Mouse (Mus musculus): ENCODE results near the gene Optn. TPM values are rescaled to one million over a fixed set of nuclear protein-coding genes. Genes with fewer than 3 reads are reported as not detected.

Gene Optn
- polyA plus RNA-seq, 1 experiment from 2014 or later = 7.1 TPM

Other genes starting within 250 kb of the Optn start
- 76.1 and 86.6 TPM in 2 replicates for gene Sephs1, start 182.5 kb downstream of the Optn start, polyA plus RNA-seq (2014; fragmentation: Nextera tagmentation; extraction: Ambion mirVana)
- gene Phyh, start 145.0 kb downstream of the Optn start, polyA plus RNA-seq (2014; fragmentation: Nextera tagmentation; extraction: Ambion mirVana) = 38.2 and 44.1 TPM in 2 replicates
- gene Ucma, start 87.9 kb downstream of the Optn start, polyA plus RNA-seq (2014; fragmentation: Nextera tagmentation; extraction: Ambion mirVana) = 2.3 and 3.0 TPM in 2 replicates
- 23.3 and 23.8 TPM in 2 replicates for gene Mcm10, start 51.3 kb downstream of the Optn start, polyA plus RNA-seq (2014; fragmentation: Nextera tagmentation; extraction: Ambion mirVana)
- gene Ccdc3, start 73.7 kb upstream of the Optn start, polyA plus RNA-seq (2014; fragmentation: Nextera tagmentation; extraction: Ambion mirVana) = 25.8 and 25.9 TPM in 2 replicates

All from embryonic facial prominence, embryonic 14.5 days (tissue).